Mouse (Mus musculus): ENCODE data around the gene Kif16b.

Kif16b gene

GRCm38 (mm10) chr2:142732370-142732769, 169.0 kb downstream of the Kif16b start:
- no peak for DNase-seq (ENCODE audit: low spot score)

GRCm38 (mm10) chr2:142731778-142732092, 169.6 kb downstream of the Kif16b start:
- DNase-seq (ENCODE audit: low spot score): no peak

- no peak for DNase-seq (ENCODE audit: low spot score)
Observed at GRCm38 (mm10) chr2:142731016-142731777, 170.1 kb downstream of the Kif16b start.

- no peak for DNase-seq (ENCODE audit: low spot score)
Observed at GRCm38 (mm10) chr2:142724215-142725001, 176.9 kb downstream of the Kif16b start.

- no peak for DNase-seq (ENCODE audit: low spot score)
Observed at GRCm38 (mm10) chr2:142720174-142720573, 181.2 kb downstream of the Kif16b start.

GRCm38 (mm10) chr2:142718998-142719397, 182.3 kb downstream of the Kif16b start:
- no peak for DNase-seq (ENCODE audit: low spot score)

GRCm38 (mm10) chr2:142717591-142717990, 183.7 kb downstream of the Kif16b start:
- no peak for DNase-seq (ENCODE audit: low spot score)

- DNase-seq (ENCODE audit: low spot score): no peak
Observed at GRCm38 (mm10) chr2:142715912-142716260, 185.4 kb downstream of the Kif16b start.

GRCm38 (mm10) chr2:142715186-142715911, 186.0 kb downstream of the Kif16b start:
- DNase-seq (ENCODE audit: low spot score): peak; percentile 54

- no peak for DNase-seq (ENCODE audit: low spot score)
Observed at GRCm38 (mm10) chr2:142712727-142713126, 188.6 kb downstream of the Kif16b start.

- DNase-seq (ENCODE audit: low spot score): no peak
Observed at GRCm38 (mm10) chr2:142709326-142709725, 192.0 kb downstream of the Kif16b start.

- no peak for DNase-seq (ENCODE audit: low spot score)
Observed at GRCm38 (mm10) chr2:142700689-142701088, 200.6 kb downstream of the Kif16b start.

- DNase-seq (ENCODE audit: low spot score): no peak
Observed at GRCm38 (mm10) chr2:142698650-142699049, 202.7 kb downstream of the Kif16b start.

GRCm38 (mm10) chr2:142694936-142695331, 206.4 kb downstream of the Kif16b start:
- no peak for DNase-seq (ENCODE audit: low spot score)

- no peak for DNase-seq (ENCODE audit: low spot score)
Observed at GRCm38 (mm10) chr2:142694019-142694935, 207.1 kb downstream of the Kif16b start.

GRCm38 (mm10) chr2:142693461-142693860, 207.9 kb downstream of the Kif16b start:
- DNase-seq (ENCODE audit: low spot score): no peak

- DNase-seq (ENCODE audit: low spot score): no peak
Observed at GRCm38 (mm10) chr2:142689496-142689895, 211.8 kb downstream of the Kif16b start.

- no peak for DNase-seq (ENCODE audit: low spot score)
Observed at GRCm38 (mm10) chr2:142687936-142688514, 213.3 kb downstream of the Kif16b start.

GRCm38 (mm10) chr2:142682965-142683709, 218.2 kb downstream of the Kif16b start:
- DNase-seq (ENCODE audit: low spot score): no peak

GRCm38 (mm10) chr2:142668426-142668825, 232.9 kb downstream of the Kif16b start:
- no peak for DNase-seq (ENCODE audit: low spot score)

GRCm38 (mm10) chr2:142651591-142651990, 249.7 kb downstream of the Kif16b start:
- DNase-seq (ENCODE audit: low spot score): no peak
